Mouse (Mus musculus) R1 (cell line): ENCODE measurements at regions not wholly inside any gene's neighbourhood (a gene's known extent, or its start where the extent isn't known, plus 50 kb on each side); places are given as distances from the start of the nearest gene placed in this dataset.

Experiments used
- DNase-seq: peaks from one replicate; pipeline ENCODE4 v3.0.0-alpha.2; 2018; ENCODE audit warnings: low read depth, low spot score

DNA sequence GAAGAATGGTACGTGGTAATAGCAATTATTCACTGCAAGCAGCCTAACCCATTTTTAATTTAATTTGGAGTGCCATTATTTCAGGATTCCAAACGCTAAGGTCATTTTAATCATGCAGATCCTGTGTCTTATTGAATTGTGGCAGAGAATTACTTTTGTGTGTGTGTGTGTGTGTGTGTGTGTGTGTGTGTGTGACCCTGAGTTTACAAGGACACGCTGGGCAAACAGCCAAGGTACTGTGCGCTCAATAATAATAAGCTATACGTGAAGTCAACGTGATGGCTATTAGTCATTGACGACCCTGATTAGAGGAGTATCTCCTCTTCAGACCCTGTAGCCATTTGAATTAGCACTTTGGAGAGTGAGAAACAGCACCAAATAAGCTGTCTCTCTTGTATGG lies 144.1 kb downstream of the Klf7 start:
- DNase-seq = no peak

DNA sequence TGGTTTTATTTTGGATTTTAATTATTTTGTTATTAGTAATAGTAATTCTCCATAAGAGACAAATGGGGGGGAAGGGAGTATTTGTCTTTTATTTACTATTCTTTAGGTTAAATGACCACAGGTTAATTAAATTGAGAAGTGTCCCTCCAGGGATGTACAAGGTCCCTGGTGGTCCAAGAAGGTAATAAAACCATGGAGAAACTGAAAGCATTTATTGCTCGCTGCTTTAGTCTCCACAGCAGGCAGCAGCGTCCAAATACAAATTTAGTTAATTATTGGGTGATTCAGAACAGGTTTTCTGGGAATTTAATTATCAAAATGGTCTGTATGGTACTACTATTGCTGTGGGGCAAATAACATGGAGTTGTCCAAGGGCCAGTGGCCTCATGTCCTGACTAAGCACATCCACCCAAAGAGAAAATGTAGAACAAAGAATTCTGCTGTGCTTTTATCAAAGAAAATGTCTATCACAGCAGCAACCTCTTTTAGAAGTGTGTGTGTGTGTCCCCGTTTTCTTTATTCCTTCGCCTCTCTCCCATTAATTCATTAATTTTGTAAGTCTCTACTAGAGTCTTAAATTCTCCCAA lies 144.7 kb downstream of the Klf7 start:
- DNase-seq = no peak

DNA sequence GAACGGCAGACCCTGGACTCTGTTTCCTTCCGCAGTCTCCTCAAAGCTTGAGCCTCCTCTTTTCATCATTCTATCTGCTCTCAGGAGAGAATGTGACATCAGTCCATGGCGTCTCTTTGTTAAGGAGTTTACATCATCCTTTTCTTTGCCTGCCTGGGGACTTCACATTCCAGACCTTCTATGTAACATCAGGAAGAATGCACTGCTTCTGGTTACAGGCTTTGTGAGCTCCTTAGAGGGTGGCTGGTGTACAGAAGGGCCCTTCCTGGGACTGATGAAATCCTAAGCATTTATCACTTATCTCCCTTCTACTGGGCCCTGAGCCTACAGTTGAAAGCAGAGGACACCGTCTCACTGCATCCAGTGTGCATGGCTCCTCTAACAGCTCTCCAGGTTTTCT lies 145.2 kb downstream of the Klf7 start:
- DNase-seq = no peak

- DNase-seq = no peak
Observed at GRCm38 (mm10) chr1:63967849-63968248, 154.2 kb downstream of the Klf7 start.

DNA sequence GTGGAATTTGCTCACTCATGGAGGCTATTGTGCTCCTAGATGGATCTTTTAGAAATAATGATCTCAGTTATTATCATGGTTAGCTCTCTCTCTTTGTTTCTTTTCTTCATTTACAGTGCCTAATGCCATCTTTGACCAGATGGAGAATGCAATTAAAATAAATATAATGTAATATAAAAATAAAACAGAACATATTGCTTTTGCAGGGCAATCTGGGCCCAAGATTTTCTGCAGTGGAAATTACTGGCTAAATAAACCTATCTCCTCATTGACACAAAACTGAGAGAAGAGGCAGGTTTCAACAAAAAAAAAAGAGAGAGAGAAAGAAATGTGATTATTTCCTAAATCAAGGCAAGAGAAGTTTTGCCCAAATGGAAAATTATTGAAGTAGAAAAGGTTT lies 156.6 kb downstream of the Klf7 start:
- DNase-seq = no peak

DNA sequence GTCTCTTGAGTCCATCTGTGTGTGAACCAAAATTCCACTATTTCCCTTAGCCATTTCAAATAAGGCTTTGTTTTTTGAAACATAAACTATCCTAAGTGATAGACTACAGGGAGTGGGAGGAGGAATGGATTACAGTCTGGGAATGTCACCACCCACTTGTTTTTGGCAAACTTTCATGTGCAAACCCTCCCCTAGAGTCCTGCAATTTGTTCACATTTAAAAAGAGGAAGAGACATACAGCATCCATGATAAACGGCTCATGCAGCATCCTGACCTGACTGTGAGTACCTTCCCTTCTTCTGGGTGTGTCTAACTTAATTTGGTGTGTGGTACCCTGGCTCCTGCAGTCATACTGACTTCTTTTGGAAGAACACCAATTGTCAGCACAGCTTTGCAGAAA lies 157.6 kb downstream of the Klf7 start:
- no peak for DNase-seq

GRCm38 (mm10) chr1:63955701-63956355 lies 166.3 kb downstream of the Klf7 start:
- DNase-seq = no peak

DNA sequence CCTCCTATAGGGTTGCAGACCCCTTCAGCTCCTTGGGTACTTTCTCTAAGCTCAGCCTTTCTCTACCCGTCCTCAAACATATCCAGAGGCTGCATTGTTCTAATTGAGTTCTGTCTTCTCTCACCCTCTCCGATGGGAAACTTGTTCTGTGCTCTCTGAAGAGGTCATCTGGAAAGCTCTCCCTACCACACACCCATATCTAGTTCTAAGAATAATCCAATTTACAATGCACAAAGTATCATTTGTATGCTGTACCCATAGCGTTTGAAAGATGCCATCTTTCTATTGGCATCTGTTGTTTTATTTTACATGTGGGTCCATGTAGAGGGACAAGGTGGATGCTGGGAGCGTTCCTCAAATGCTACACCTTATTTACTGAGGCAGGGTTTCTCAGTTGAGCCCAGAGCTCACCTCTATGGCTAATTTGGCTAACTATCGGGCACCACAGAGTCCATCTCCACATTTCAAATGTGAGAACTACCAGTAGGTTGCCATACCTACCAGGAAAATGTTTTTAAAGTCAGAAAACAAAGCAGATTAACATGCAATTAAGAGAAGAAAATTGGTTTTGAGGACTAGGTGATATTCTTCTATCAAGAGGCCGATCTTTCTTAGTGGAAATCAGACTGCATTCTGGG lies 167.1 kb downstream of the Klf7 start:
- DNase-seq = no peak

DNA sequence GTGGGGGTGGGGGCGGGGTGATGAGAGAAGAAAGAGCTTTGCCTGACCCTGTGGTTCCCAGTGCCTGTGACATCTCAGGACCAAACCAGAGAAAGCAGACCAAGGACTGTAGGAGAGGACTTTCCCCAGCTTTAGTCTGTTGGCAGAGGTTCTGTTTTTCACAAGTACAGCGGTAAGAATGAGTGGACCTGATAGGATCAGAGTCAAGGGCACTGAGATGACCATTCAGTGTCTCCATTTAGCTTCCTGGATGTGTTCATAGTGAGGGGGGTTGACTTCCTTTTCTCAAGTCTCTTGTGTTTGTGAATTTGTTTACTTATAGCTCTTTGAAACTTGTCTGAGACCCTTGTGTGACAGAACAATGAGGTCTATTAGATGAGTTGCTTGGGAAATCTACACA lies 167.9 kb downstream of the Klf7 start:
- no peak for DNase-seq

DNA sequence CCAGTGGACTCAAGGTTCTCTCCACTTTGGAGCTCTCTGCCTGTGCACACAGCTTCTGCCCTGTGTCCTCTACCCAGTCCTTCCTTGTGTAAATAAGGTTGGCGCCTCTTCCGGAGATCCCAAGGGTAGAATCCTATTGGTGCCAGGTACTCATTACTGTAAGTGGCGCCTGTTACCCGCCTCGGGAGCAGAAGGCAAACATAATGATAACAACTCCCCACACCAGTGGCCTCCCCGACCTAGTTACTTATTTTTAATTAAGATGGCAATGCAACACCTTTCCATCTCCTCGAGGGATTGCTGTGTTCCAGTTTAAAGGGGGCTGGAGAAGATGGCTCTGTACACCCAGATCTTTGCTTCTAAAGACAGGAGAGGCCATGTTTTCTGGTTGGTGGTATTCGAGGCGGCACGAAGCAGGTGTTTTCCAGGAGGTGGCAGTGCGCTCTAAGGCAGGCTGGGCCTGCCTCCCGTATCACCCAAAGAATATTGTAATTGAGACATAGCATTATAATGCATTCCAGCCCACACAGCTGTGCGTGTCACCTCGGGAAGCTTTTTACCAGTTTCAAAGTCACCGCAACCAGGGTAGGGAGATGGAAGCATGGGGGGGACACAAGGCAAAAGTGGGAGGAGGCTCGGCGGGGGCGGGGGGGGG lies 168.7 kb downstream of the Klf7 start:
- DNase-seq = peak; percentile 38

GRCm38 (mm10) chr1:63951663-63952062 lies 170.4 kb downstream of the Klf7 start:
- no peak for DNase-seq

- no peak for DNase-seq
Observed at GRCm38 (mm10) chr1:63947278-63947677, 174.8 kb downstream of the Klf7 start.

- DNase-seq = no peak
Observed at GRCm38 (mm10) chr1:63946834-63947233, 175.2 kb downstream of the Klf7 start.

DNA sequence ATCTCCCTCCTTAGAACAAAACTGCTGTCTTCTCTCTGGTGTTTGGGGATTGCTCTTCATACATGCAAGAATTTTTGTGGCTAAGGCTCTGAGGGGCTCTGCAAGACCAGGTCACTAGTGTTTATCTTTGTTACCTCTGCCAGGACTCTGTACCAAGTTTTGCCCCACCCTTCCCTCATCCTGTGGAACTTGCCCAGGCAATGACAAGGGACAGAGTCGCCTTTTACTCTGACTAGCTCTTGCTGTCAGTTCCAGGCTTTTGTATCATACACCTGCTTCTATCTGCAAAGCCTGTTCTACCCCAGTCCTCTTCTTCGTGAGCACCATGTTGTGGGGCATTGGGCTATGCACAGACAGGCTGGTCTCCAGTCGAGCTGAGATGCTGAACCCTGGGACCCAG lies 175.7 kb upstream of the 4933402D24Rik start:
- DNase-seq = peak; percentile 15

DNA sequence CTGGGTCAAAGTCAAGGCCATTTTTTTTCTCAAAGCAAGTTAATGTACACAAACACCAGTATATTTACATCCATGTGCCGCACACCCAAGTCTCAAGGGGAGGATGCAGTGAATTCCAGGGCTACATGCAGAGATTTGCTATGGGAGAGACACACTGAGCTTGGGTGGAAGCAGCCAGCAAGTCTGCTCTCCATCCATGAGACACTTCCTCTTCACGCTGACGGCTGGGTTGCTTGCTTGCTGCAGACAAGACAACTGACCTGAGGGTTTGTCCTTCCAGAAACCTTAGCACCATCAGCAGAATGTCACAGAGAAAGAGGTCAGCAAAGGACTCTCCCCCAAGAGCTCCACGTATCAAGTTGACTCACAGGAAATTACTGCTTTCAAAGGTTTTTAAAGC lies 169.3 kb upstream of the 4933402D24Rik start:
- no peak for DNase-seq

DNA sequence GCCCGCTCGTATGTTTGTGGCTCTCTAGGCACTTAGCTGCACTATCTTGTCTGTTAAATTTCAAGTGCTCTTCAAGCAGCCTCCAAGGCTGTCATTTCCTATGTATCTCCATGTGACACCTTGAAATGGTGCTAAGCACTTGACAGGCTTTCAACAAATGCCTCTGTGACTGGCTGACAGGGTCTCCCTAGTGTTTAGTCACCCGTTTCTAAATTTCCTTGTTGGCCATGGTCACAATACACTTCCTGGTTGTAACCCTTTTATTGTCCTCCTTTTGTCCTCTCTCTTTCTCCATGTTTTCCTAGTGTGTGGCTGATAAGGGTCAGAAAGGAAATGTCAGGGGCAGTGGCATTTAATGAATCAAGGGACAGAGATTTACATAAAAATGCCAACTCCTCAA lies 168.4 kb upstream of the 4933402D24Rik start:
- DNase-seq = no peak

- DNase-seq = no peak
Observed at GRCm38 (mm10) chr1:63934570-63935280, 165.7 kb upstream of the 4933402D24Rik start.

DNA sequence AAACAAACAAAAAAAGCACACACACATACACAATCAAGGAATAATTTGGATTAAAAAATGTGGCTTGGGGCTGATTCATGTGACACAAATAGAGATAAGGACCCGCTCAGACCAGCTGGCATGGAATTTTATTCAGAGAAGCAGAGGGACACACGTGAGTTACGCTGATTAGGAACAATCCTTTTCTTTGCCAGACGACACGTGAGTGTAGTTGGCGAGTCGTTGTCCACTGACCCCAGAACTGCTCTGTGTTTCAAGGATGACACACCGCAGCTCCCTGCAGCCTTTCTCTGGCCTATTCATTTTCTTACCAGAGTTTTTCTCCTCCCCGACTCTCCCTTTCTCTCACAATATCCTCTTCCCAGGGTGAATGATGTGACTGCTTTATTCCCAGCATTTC lies 163.4 kb upstream of the 4933402D24Rik start:
- DNase-seq = no peak

DNA sequence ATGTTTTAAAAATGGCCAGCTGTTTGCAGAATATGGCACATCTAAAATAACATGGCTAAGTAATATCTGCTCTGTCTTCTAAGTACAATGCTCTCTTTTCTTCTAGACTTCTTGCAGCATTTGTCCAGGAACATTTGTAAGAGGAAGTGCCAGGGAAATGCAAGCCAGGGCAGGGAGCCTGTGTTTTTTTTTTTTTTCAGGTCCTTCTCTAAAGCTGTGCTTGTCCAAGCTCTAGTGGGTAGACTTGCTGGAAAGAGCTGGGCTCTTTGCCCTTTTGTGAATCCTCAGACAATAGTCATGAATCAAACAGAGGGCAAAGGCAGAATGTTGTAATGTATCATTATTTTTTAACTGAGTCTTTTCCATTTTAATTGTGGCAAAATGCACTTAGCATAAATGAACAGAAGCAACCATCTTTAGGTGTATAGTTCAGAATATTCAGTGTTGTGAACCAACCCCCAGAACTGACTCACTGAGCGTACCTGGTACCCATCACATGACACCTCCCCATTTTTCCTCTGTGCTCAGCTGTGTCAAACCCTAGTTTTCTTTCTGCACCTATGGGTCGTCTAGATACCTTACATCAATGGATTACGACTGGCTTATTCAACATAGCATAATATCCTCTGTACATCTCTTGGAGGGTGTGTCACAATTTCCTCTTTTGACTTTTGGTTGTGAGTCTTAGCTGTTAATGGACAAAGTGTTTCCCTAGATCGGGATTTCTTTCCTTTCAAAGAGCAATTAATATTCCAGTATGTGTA lies 160.5 kb upstream of the 4933402D24Rik start:
- DNase-seq = no peak

GRCm38 (mm10) chr1:63928850-63929249 lies 159.8 kb upstream of the 4933402D24Rik start:
- DNase-seq = no peak

DNA sequence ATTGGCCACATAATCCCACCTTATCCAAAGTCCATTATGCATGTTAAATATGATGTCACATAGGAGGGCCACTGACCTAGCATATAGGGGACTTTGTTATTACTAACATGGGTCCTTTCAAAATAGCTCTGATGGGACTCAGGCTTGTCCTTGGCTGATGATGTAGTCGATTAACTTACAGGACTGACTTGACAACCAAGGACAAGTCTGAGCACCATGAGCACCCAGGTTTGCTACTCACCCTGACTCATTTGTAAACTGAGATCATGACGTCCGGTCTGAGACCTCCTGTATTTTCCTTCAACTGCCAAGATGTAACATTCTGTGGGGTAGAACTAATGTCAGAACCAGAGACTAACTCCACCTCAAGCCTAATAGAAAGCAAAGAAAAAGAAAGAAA lies 159.3 kb upstream of the 4933402D24Rik start:
- DNase-seq = no peak
